Mouse (Mus musculus) midbrain, embryonic 15.5 days (tissue): ENCODE measurements around the gene Cntfr. TPM values are rescaled to one million over a fixed set of nuclear protein-coding genes. Genes with fewer than 3 reads are reported as not detected.
A peak's percentile ranks its signal among the peaks of the same experiment; 100 is the strongest.

Experiments used
- ATAC-seq: fragments of 200-750 bp; cut with Nextera tagmentation; replicated peaks from 2 replicates; pipeline ENCODE4 v1.8.0; 2017; ENCODE audit warnings: moderate TSS enrichment
- H3K27ac ChIP-seq: fragments of 300-500 bp; sonication (generic); 2 replicates; pipeline ENCODE4 v1.5.1; 2015; ENCODE audit warnings: mild to moderate bottlenecking, inconsistent platforms
- H3K27me3 ChIP-seq: fragments of 300-500 bp; sonication (generic); replicated peaks from 2 replicates; pipeline ENCODE4 v1.6.1; 2015; ENCODE audit warnings: inconsistent platforms
- H3K36me3 ChIP-seq: fragments of 300-500 bp; sonication (generic); replicated peaks from 2 replicates; pipeline ENCODE4 v1.6.1; 2015; ENCODE audit warnings: inconsistent platforms
- H3K4me1 ChIP-seq: fragments of 300-500 bp; sonication (generic); 2 replicates; pipeline ENCODE4 v1.6.1; 2015; ENCODE audit warnings: inconsistent platforms
- H3K4me2 ChIP-seq: fragments of 300-500 bp; sonication (generic); 2 replicates; pipeline ENCODE4 v1.6.1; 2015; ENCODE audit warnings: inconsistent platforms, mild to moderate bottlenecking, moderate library complexity
- H3K4me3 ChIP-seq: fragments of 300-500 bp; sonication (generic); 2 replicates; pipeline ENCODE4 v1.5.1; 2015; ENCODE audit warnings: mild to moderate bottlenecking, inconsistent platforms
- H3K9ac ChIP-seq: fragments of 300-500 bp; sonication (generic); 2 replicates; pipeline ENCODE4 v1.6.1; 2015; ENCODE audit warnings: mild to moderate bottlenecking, inconsistent platforms
- H3K9me3 ChIP-seq: fragments of 300-500 bp; sonication (generic); 2 replicates; pipeline ENCODE4 v1.6.1; 2016; ENCODE audit warnings: inconsistent platforms
- WGBS: fragments of 180-500 bp; shearing (Covaris S2); methylation state at CpG from one replicate; pipeline ENCODE4 v1.1.7; 2015; ENCODE audit warnings: mixed read lengths; 5-methylcytosine and 5-hydroxymethylcytosine counted together
- polyA plus RNA-seq: library from polyadenylated mRNA; unstranded; fragments of >200 nt; fragmentation: Nextera tagmentation; extraction: Ambion mirVana; gene quantifications from 2 replicates; pipeline ENCODE4 v1.2.1, GENCODE M21; 2015

Cntfr gene
- polyA plus RNA-seq, 1 experiment from 2014 or later, result 28.1 TPM

GRCm38 (mm10) chr4:41672522-41672963 lies 24.3 kb downstream of the Cntfr start:
- H3K9ac ChIP-seq, result no peak overlapping the region
- H3K27ac ChIP-seq, result peak overlapping the region; percentile 65
- no peaks in the 10 kb centered on the region for H3K9me3 ChIP-seq
- H3K4me3 ChIP-seq, result no peak overlapping the region
- H3K4me2 ChIP-seq, result 0 out of 2 replicates have a peak overlapping the region, but pooled peaks have one; percentile 1
- WGBS, result 27% methylated on average over 8 of the region's 8 CpGs
- no peaks in the 10 kb centered on the region for H3K27me3 ChIP-seq
- no peak for ATAC-seq
- H3K4me1 ChIP-seq, result peaks cover 56% of the 10 kb centered on the region
- H3K36me3 ChIP-seq, result no peaks in the 10 kb centered on the region

DNA sequence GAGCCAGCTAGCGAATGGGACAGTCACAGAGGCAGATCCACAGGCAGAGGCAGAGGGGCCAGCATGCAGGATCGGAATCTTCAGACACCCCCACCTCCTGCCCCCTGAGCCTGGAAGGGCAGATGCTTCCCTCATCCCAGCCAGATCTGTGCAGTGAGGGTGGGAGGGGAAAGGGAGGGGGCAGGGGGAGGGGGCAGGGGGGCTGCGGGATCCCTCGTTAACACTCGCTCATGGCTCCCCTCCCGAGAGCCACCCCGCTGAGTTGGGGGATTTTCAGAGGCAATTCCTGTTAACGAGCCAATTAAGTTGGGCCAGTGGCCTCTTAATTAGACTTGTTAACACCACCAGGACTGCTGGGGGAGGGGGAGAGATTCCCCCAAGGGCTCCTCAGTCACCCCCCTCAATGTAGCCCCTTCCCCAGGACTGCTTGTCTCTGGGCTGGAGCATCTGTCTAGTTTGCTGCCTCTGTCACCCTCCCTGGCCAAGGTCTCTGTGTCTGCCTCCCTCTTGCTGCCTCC lies 24.9 kb downstream of the Cntfr start:
- peaks cover 51% of the 10 kb centered on the region for H3K4me1 ChIP-seq
- peak overlapping the region; percentile 65 for H3K27ac ChIP-seq
- 8% methylated on average over 8 of the region's 8 CpGs for WGBS
- H3K9me3 ChIP-seq, result no peaks in the 10 kb centered on the region
- no peaks in the 10 kb centered on the region for H3K27me3 ChIP-seq
- no peaks in the 10 kb centered on the region for H3K36me3 ChIP-seq
- H3K9ac ChIP-seq, result peak overlapping the region; percentile 24; the same call in 1 of the 2 replicates
- no peak overlapping the region for H3K4me3 ChIP-seq
- 0 out of 2 replicates have a peak overlapping the region, but pooled peaks have one; percentile 1 for H3K4me2 ChIP-seq
- peak; percentile 67 for ATAC-seq

DNA sequence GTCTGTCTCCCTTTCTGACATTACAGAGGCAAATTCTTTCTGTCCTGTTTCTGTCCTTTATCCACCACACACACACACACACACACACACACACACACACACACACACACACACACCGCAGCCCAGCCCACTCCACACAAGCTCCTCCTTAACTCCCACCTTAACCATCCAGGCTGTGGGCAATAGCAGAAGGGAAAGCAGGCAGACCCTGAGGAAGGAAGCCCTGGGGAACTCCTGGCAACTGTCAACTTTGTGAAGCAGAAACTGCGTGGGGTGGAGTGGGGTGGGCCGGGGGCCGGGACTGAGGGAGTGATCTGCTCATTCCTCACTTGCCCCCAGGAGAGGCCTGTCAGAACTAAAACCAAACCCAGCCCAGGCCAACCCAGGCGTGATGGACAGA lies 25.4 kb downstream of the Cntfr start:
- no peak overlapping the region for H3K27ac ChIP-seq

DNA sequence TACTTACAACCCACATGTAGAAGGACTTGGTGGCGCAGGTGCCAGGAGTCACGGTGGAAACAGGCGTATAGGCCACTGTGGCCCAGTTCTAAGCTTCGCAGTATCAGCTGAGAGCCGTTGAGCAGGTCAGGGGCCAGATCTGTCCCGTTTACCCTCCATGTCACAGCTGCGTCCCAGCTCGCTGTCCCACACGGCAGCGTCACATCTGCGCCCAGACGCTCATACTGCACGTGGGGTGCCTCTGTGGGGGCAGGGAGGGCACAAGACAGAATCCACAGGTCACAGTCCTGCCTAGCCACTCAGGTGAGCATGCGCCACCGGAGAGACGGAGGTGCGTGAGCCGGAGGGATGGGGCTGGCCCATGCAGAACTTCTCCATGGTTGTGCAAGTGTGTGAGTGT lies 26.1 kb downstream of the Cntfr start:
- ATAC-seq, result no peak
- 79% methylated on average over 18 of the region's 18 CpGs for WGBS
- no peaks in the 10 kb centered on the region for H3K9me3 ChIP-seq
- H3K4me1 ChIP-seq, result peaks cover 39% of the 10 kb centered on the region
- H3K9ac ChIP-seq, result no peak overlapping the region
- no peak overlapping the region for H3K4me2 ChIP-seq
- H3K27ac ChIP-seq, result no peak overlapping the region
- H3K27me3 ChIP-seq, result no peaks in the 10 kb centered on the region
- H3K4me3 ChIP-seq, result no peak overlapping the region
- H3K36me3 ChIP-seq, result no peaks in the 10 kb centered on the region

More for the DNA sequence above, 25.4 kb downstream of the Cntfr start:
- H3K36me3 ChIP-seq, result no peaks in the 10 kb centered on the region
- peaks cover 45% of the 10 kb centered on the region for H3K4me1 ChIP-seq
- H3K4me3 ChIP-seq, result no peak overlapping the region
- H3K9me3 ChIP-seq, result no peaks in the 10 kb centered on the region
- ATAC-seq, result peak; percentile 15
- H3K4me2 ChIP-seq, result 0 out of 2 replicates have a peak overlapping the region, but pooled peaks have one; percentile 1
- H3K9ac ChIP-seq, result peak overlapping the region; percentile 24; the same call in 1 of the 2 replicates
- no peaks in the 10 kb centered on the region for H3K27me3 ChIP-seq
- 19% methylated on average over 5 of the region's 5 CpGs for WGBS

DNA sequence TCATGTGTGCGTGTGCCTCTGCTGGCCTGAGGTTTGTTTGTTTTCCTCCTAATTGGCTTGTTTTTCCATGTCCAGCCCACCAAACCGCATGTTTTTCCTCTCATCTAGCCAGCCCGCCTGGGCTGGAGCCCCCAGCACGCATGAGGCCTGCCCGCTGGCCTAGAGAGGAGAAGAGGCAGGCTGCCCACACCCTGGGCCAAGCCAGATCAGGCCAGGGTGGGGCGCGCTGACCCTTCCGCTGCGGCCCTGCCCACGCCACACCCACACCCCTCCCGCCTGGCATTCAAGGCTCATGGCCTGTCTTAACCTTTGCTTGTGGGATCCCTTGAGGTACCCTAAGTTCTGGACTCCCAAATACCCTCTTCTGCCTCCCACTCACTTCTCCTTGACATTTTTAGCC lies 30.2 kb downstream of the Cntfr start:
- H3K27me3 ChIP-seq, result no peaks in the 10 kb centered on the region
- no peak overlapping the region for H3K27ac ChIP-seq
- 79% methylated on average over 11 of the region's 11 CpGs for WGBS
- no peak overlapping the region for H3K4me3 ChIP-seq
- H3K9me3 ChIP-seq, result no peaks in the 10 kb centered on the region
- no peak for ATAC-seq
- no peaks in the 10 kb centered on the region for H3K36me3 ChIP-seq
- no peak overlapping the region for H3K4me2 ChIP-seq
- peaks cover 19% of the 10 kb centered on the region for H3K4me1 ChIP-seq
- no peak overlapping the region for H3K9ac ChIP-seq

- Histone ChIP-seq H3K4me1 (peaks cover 27% of the 10 kb centered on the region), H3K27ac (no peak overlapping the region)
- WGBS, result 6% methylated on average over 6 of the region's 8 CpGs
These were observed 31.7 kb downstream of the Cntfr start for GRCm38 (mm10) chr4:41665009-41665675.

DNA sequence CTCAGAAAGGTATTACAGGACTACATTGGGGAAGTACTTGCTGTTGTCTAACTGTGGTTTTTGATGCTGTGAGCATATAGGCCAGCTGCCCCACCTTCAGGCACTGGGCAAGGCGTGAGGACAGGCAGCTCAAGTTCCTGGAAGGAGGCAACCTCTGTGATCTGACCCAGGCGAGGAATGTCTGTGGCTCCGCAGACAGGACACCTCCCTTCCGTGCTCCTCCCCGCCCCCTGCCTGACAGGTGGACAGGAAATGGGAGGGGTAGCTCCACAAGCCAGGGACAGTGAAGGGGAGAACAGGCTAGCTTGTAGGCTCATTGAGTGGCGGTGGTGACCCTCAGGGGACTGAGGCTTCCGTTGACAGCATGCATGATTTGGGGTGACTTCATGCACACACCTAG lies 32.4 kb downstream of the Cntfr start:
- peaks cover 29% of the 10 kb centered on the region for H3K4me1 ChIP-seq
- 68% methylated on average over 7 of the region's 7 CpGs for WGBS
- no peak overlapping the region for H3K4me3 ChIP-seq
- no peak overlapping the region for H3K9ac ChIP-seq
- no peak overlapping the region for H3K27ac ChIP-seq
- H3K9me3 ChIP-seq, result no peaks in the 10 kb centered on the region
- H3K4me2 ChIP-seq, result no peak overlapping the region
- no peak for ATAC-seq
- H3K27me3 ChIP-seq, result no peaks in the 10 kb centered on the region
- H3K36me3 ChIP-seq, result no peaks in the 10 kb centered on the region

More at GRCm38 (mm10) chr4:41665009-41665675, 31.7 kb downstream of the Cntfr start:
- H3K9ac ChIP-seq, result no peak overlapping the region
- H3K27me3 ChIP-seq, result no peaks in the 10 kb centered on the region
- no peak overlapping the region for H3K4me2 ChIP-seq
- no peak for ATAC-seq
- no peaks in the 10 kb centered on the region for H3K9me3 ChIP-seq
- no peak overlapping the region for H3K4me3 ChIP-seq
- no peaks in the 10 kb centered on the region for H3K36me3 ChIP-seq

GRCm38 (mm10) chr4:41663614-41664013 lies 33.3 kb downstream of the Cntfr start:
- 51% methylated on average over 9 of the region's 9 CpGs for WGBS
- Histone ChIP-seq H3K4me2 (no peak overlapping the region), H3K4me1 (peaks cover 38% of the 10 kb centered on the region), H3K27ac (no peak overlapping the region), H3K9ac (no peak overlapping the region), H3K36me3 (no peaks in the 10 kb centered on the region), H3K9me3 (no peaks in the 10 kb centered on the region), H3K27me3 (no peaks in the 10 kb centered on the region), H3K4me3 (no peak overlapping the region)
- ATAC-seq, result no peak

- Histone ChIP-seq H3K27me3 (no peaks in the 10 kb centered on the region), H3K9me3 (no peaks in the 10 kb centered on the region), H3K4me1 (peaks cover 39% of the 10 kb centered on the region), H3K27ac (no peak overlapping the region), H3K9ac (no peak overlapping the region), H3K4me3 (no peak overlapping the region), H3K4me2 (no peak overlapping the region), H3K36me3 (no peaks in the 10 kb centered on the region)
- no peak for ATAC-seq
- WGBS, result 84% methylated on average over 11 of the region's 11 CpGs
These were observed 34.2 kb downstream of the Cntfr start for GRCm38 (mm10) chr4:41662723-41663122.

- Histone ChIP-seq H3K27ac (no peak overlapping the region), H3K4me2 (no peak overlapping the region), H3K4me1 (peaks cover 39% of the 10 kb centered on the region), H3K4me3 (no peak overlapping the region), H3K9ac (no peak overlapping the region), H3K9me3 (no peaks in the 10 kb centered on the region), H3K36me3 (no peaks in the 10 kb centered on the region; the same call in 1 of the 2 replicates), H3K27me3 (no peaks in the 10 kb centered on the region)
- no peak for ATAC-seq
- 25% methylated on average over 11 of the region's 11 CpGs for WGBS
These were observed 35.9 kb downstream of the Cntfr start for GRCm38 (mm10) chr4:41660851-41661430.

DNA sequence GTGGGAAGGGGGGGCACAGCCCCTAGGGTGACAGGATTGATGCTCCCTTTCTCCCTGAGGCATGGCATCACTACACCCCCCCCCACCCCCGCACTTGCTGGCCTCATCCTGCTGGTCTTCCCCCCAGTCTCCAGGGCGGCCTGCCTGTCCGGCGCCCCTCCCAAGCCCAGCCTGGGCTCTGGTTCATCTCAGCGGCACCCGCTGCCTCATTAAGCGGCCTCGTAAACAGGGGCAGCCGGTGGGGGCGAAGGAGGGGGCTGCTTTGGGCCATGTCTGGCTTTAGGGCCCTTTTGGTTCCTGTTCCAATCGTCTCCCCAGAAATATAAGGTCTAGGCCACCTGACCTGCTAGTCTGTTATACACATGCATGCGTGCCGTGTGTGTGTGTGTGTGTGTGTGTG lies 37.3 kb downstream of the Cntfr start:
- 45% methylated on average over 13 of the region's 13 CpGs for WGBS

GRCm38 (mm10) chr4:41658566-41659384 lies 38.1 kb downstream of the Cntfr start:
- 30% methylated on average over 16 of the region's 25 CpGs for WGBS
- Histone ChIP-seq H3K4me2 (no peak overlapping the region), H3K9me3 (no peaks in the 10 kb centered on the region), H3K36me3 (no peaks in the 10 kb centered on the region; the same call in 1 of the 2 replicates), H3K4me1 (peaks cover 29% of the 10 kb centered on the region), H3K27me3 (no peaks in the 10 kb centered on the region), H3K27ac (no peak overlapping the region), H3K4me3 (no peak overlapping the region), H3K9ac (no peak overlapping the region)
- ATAC-seq, result no peak

More for the DNA sequence above, 37.3 kb downstream of the Cntfr start:
- no peaks in the 10 kb centered on the region for H3K9me3 ChIP-seq
- H3K27ac ChIP-seq, result no peak overlapping the region
- H3K4me2 ChIP-seq, result no peak overlapping the region
- H3K4me3 ChIP-seq, result no peak overlapping the region
- H3K4me1 ChIP-seq, result peaks cover 28% of the 10 kb centered on the region
- ATAC-seq, result no peak
- H3K36me3 ChIP-seq, result no peaks in the 10 kb centered on the region; the same call in 1 of the 2 replicates
- H3K9ac ChIP-seq, result no peak overlapping the region
- no peaks in the 10 kb centered on the region for H3K27me3 ChIP-seq
